Mouse (Mus musculus) midbrain, embryonic 14.5 days (tissue): ENCODE measurements at regions not wholly inside any gene's neighbourhood (a gene's known extent, or its start where the extent isn't known, plus 50 kb on each side); places are given as distances from the start of the nearest gene placed in this dataset.

Source experiments
- ATAC-seq: fragments of 200-750 bp; cut with Nextera tagmentation; 2 replicates; pipeline ENCODE4 v1.8.0; 2017; ENCODE audit warnings: moderate number of reproducible peaks, moderate library complexity; ENCODE audit not compliant: low FRiP score, low TSS enrichment
- DNase-seq: peaks from one replicate; pipeline ENCODE4 v3.0.0-alpha.2; 2015
- H3K27ac ChIP-seq: fragments of 300-500 bp; sonication (generic); replicated peaks from 2 replicates; pipeline ENCODE4 v1.5.1; 2014; ENCODE audit warnings: mild to moderate bottlenecking, low read depth, low read length, moderate library complexity
- H3K27me3 ChIP-seq: fragments of 300-500 bp; sonication (generic); 2 replicates; pipeline ENCODE4 v1.6.1; 2014; ENCODE audit warnings: low read length, control low read depth, mixed read lengths; ENCODE audit not compliant: control insufficient read depth, insufficient read depth
- H3K36me3 ChIP-seq: fragments of 300-500 bp; sonication (generic); 2 replicates; pipeline ENCODE4 v1.6.1; 2014; ENCODE audit warnings: low read length, control low read depth; ENCODE audit not compliant: control insufficient read depth, insufficient read depth
- H3K4me1 ChIP-seq: fragments of 300-500 bp; sonication (generic); 2 replicates; pipeline ENCODE4 v1.6.1; 2014; ENCODE audit warnings: mild to moderate bottlenecking, antibody characterized with exemption, low read length, control low read depth; ENCODE audit not compliant: control insufficient read depth, insufficient read depth
- H3K4me2 ChIP-seq: fragments of 300-500 bp; sonication (generic); 2 replicates; pipeline ENCODE4 v1.6.1; 2014; ENCODE audit warnings: mild to moderate bottlenecking, low read length, moderate library complexity
- H3K4me3 ChIP-seq: fragments of 300-500 bp; sonication (generic); replicated peaks from 2 replicates; pipeline ENCODE4 v1.5.1; 2014; ENCODE audit warnings: low read depth, low read length
- H3K9ac ChIP-seq: fragments of 300-500 bp; sonication (generic); replicated peaks from 2 replicates; pipeline ENCODE4 v1.6.1; 2014; ENCODE audit warnings: mild to moderate bottlenecking, low read length, moderate library complexity
- H3K9me3 ChIP-seq: fragments of 300-500 bp; sonication (generic); 2 replicates; pipeline ENCODE4 v1.6.1; 2016; ENCODE audit warnings: low read length, control low read depth, mixed read lengths; ENCODE audit not compliant: control insufficient read depth
- WGBS: fragments of 180-500 bp; shearing (Covaris S2); extraction: QIAGEN DNeasy Blood & Tissue Kit; methylation state at CpG from one replicate; pipeline ENCODE4 v1.1.7; 2014; 5-methylcytosine and 5-hydroxymethylcytosine counted together

- Histone ChIP-seq H3K9ac (no peak overlapping the region), H3K36me3 (no peaks in the 10 kb centered on the region), H3K4me3 (no peak overlapping the region), H3K9me3 (no peaks in the 10 kb centered on the region), H3K27me3 (no peaks in the 10 kb centered on the region), H3K4me1 (no peaks in the 10 kb centered on the region), H3K27ac (no peak overlapping the region), H3K4me2 (no peak overlapping the region)
- WGBS, result 97% methylated on average over 1 of the region's 1 CpGs
- DNase-seq (no peak), ATAC-seq (no peak)
These were observed 95.7 kb upstream of the AI593442 start for GRCm38 (mm10) chr9:52775232-52775631.

GRCm38 (mm10) chr9:52768056-52768455, 88.5 kb upstream of the AI593442 start:
- Histone ChIP-seq H3K27me3 (no peaks in the 10 kb centered on the region), H3K9me3 (no peaks in the 10 kb centered on the region), H3K36me3 (no peaks in the 10 kb centered on the region), H3K27ac (no peak overlapping the region; the same call in 1 of the 2 replicates), H3K4me3 (no peak overlapping the region), H3K9ac (no peak overlapping the region), H3K4me2 (no peak overlapping the region), H3K4me1 (no peaks in the 10 kb centered on the region)
- DNase-seq (no peak), ATAC-seq (no peak)
- WGBS, result 77% methylated on average over 5 of the region's 5 CpGs

- DNase-seq (no peak), ATAC-seq (no peak)
- WGBS, result 43% methylated on average over 5 of the region's 5 CpGs
- H3K4me3 ChIP-seq, result no peak overlapping the region
- no peak overlapping the region for H3K4me2 ChIP-seq
- no peaks in the 10 kb centered on the region for H3K4me1 ChIP-seq
- H3K9me3 ChIP-seq, result no peaks in the 10 kb centered on the region
- H3K27me3 ChIP-seq, result no peaks in the 10 kb centered on the region
- H3K36me3 ChIP-seq, result no peaks in the 10 kb centered on the region
- no peak overlapping the region for H3K9ac ChIP-seq
- H3K27ac ChIP-seq, result no peak overlapping the region
These were observed 86.2 kb upstream of the AI593442 start for GRCm38 (mm10) chr9:52765809-52766208.

GRCm38 (mm10) chr9:52762836-52763235, 83.3 kb upstream of the AI593442 start:
- Histone ChIP-seq H3K4me2 (no peak overlapping the region), H3K4me1 (no peaks in the 10 kb centered on the region), H3K36me3 (no peaks in the 10 kb centered on the region), H3K27me3 (no peaks in the 10 kb centered on the region), H3K4me3 (no peak overlapping the region), H3K9me3 (no peaks in the 10 kb centered on the region), H3K9ac (no peak overlapping the region), H3K27ac (no peak overlapping the region)
- WGBS, result 88% methylated on average over 6 of the region's 6 CpGs
- ATAC-seq (no peak), DNase-seq (no peak)

- no peaks in the 10 kb centered on the region for H3K9me3 ChIP-seq
- no peaks in the 10 kb centered on the region for H3K27me3 ChIP-seq
- ATAC-seq (no peak), DNase-seq (no peak)
- no peak overlapping the region for H3K27ac ChIP-seq
- no peak overlapping the region for H3K4me3 ChIP-seq
- WGBS, result 94% methylated on average over 5 of the region's 5 CpGs
- H3K9ac ChIP-seq, result no peak overlapping the region
- no peaks in the 10 kb centered on the region for H3K36me3 ChIP-seq
- no peaks in the 10 kb centered on the region for H3K4me1 ChIP-seq
- H3K4me2 ChIP-seq, result no peak overlapping the region
These were observed 81.7 kb upstream of the AI593442 start for GRCm38 (mm10) chr9:52761257-52761656.

GRCm38 (mm10) chr9:52748366-52748765, 68.8 kb upstream of the AI593442 start:
- no peaks in the 10 kb centered on the region for H3K9me3 ChIP-seq
- no peak for DNase-seq
- no peak overlapping the region for H3K4me3 ChIP-seq
- H3K27me3 ChIP-seq, result no peaks in the 10 kb centered on the region
- no peak overlapping the region for H3K4me2 ChIP-seq
- H3K9ac ChIP-seq, result no peak overlapping the region
- H3K27ac ChIP-seq, result no peak overlapping the region
- no peaks in the 10 kb centered on the region for H3K36me3 ChIP-seq
- WGBS, result 98% methylated on average over 3 of the region's 3 CpGs
- no peaks in the 10 kb centered on the region for H3K4me1 ChIP-seq
- no peak for ATAC-seq

GRCm38 (mm10) chr9:52738560-52739100, 59.0 kb upstream of the AI593442 start:
- Histone ChIP-seq H3K27me3 (no peaks in the 10 kb centered on the region), H3K4me1 (no peaks in the 10 kb centered on the region), H3K36me3 (no peaks in the 10 kb centered on the region), H3K4me3 (no peak overlapping the region), H3K9ac (no peak overlapping the region), H3K27ac (no peak overlapping the region), H3K4me2 (no peak overlapping the region), H3K9me3 (no peaks in the 10 kb centered on the region)
- WGBS, result 89% methylated on average over 5 of the region's 5 CpGs
- no peak for ATAC-seq
- DNase-seq, result no peak
